Mouse (Mus musculus) lung, postnatal 0 days (tissue): ENCODE results near the gene Scd4. TPM values are rescaled to one million over a fixed set of nuclear protein-coding genes. Genes with fewer than 3 reads are reported as not detected.
A peak's percentile ranks its signal among the peaks of the same experiment; 100 is the strongest.
"Not testable (repeated sequence)": the region's sequence is repeated elsewhere in the genome, so short reads cannot be mapped to it uniquely, and the experiment has no call there.

ENCODE experiments used
- ATAC-seq: fragments of 200-750 bp; cut with Nextera tagmentation; 2 replicates; pipeline ENCODE4 v1.8.0; 2017; ENCODE audit warnings: moderate library complexity
- DNase-seq: peaks from one replicate; pipeline ENCODE4 v3.0.0-alpha.2; 2016; ENCODE audit warnings: low spot score
- H3K27ac ChIP-seq: fragments of 300-500 bp; sonication (generic); 2 replicates; pipeline ENCODE4 v1.5.1; 2014; ENCODE audit warnings: antibody characterized with exemption, mild to moderate bottlenecking, low read length, mixed read lengths
- H3K27me3 ChIP-seq: fragments of 300-500 bp; sonication (generic); replicated peaks from 2 replicates; pipeline ENCODE4 v1.6.1; 2014; ENCODE audit warnings: low read length, mixed read lengths; ENCODE audit not compliant: insufficient read depth
- H3K36me3 ChIP-seq: fragments of 300-500 bp; sonication (generic); 2 replicates; pipeline ENCODE4 v1.6.1; 2014; ENCODE audit warnings: low read length, mixed read lengths; ENCODE audit not compliant: insufficient read depth
- H3K4me1 ChIP-seq: fragments of 300-500 bp; sonication (generic); 2 replicates; pipeline ENCODE4 v1.6.1; 2014; ENCODE audit warnings: antibody characterized with exemption, low read depth, low read length, mixed read lengths; ENCODE audit not compliant: insufficient read depth
- H3K4me2 ChIP-seq: fragments of 300-500 bp; sonication (generic); replicated peaks from 2 replicates; pipeline ENCODE4 v1.6.1; 2014; ENCODE audit warnings: low read depth, mild to moderate bottlenecking, low read length, moderate library complexity, mixed read lengths
- H3K4me3 ChIP-seq: fragments of 300-500 bp; sonication (generic); 2 replicates; pipeline ENCODE4 v1.5.1; 2014; ENCODE audit warnings: low read depth, low read length
- H3K9ac ChIP-seq: fragments of 300-500 bp; sonication (generic); replicated peaks from 2 replicates; pipeline ENCODE4 v1.6.1; 2014; ENCODE audit warnings: low read depth, mild to moderate bottlenecking
- H3K9me3 ChIP-seq: fragments of 300-500 bp; sonication (generic); 2 replicates; pipeline ENCODE4 v1.6.1; 2016; ENCODE audit warnings: low read length, mixed read lengths
- CTCF ChIP-seq: IDR thresholded peaks from 2 replicates; pipeline ENCODE4 v1.5.1; 2016; ENCODE audit warnings: antibody characterized with exemption, mild to moderate bottlenecking
- EP300 ChIP-seq: IDR thresholded peaks from 2 replicates; pipeline ENCODE4 v1.6.1; 2016; ENCODE audit warnings: antibody characterized with exemption, mild to moderate bottlenecking, control low read depth
- WGBS: fragments of 180-500 bp; shearing (Covaris S2); extraction: QIAGEN DNeasy Blood & Tissue Kit; methylation state at CpG from one replicate; pipeline ENCODE4 v1.1.7; 2014; 5-methylcytosine and 5-hydroxymethylcytosine counted together
- polyA plus RNA-seq: library from polyadenylated mRNA; unstranded; fragments of >200 nt; fragmentation: Nextera tagmentation; extraction: Ambion mirVana; gene quantifications from 2 replicates; pipeline ENCODE4 v1.2.1, GENCODE M21; 2015

The Scd4 gene
- polyA plus RNA-seq, 1 experiment from 2014 or later = 0.53 TPM

GRCm38 (mm10) chr19:44318545-44318944 lies 14.3 kb upstream of the Scd4 start:
- Histone ChIP-seq H3K36me3 (no peaks in the 10 kb centered on the region), H3K27me3 (no peaks in the 10 kb centered on the region), H3K4me3 (no peak overlapping the region), H3K9me3 (no peaks in the 10 kb centered on the region), H3K27ac (no peak overlapping the region), H3K4me1 (peaks cover 10% of the 10 kb centered on the region; the same call in 1 of the 2 replicates), H3K9ac (no peak overlapping the region), H3K4me2 (no peak overlapping the region)
- ATAC-seq (no peak), DNase-seq (no peak)
- TF ChIP-seq EP300 (no peak), CTCF (peak; percentile 32)

- WGBS = 88% methylated on average over 3 of the region's 3 CpGs
- H3K4me1 ChIP-seq = no peaks in the 10 kb centered on the region
- ATAC-seq = no peak
- no peaks in the 10 kb centered on the region for H3K36me3 ChIP-seq
- H3K27me3 ChIP-seq = no peaks in the 10 kb centered on the region
- H3K9me3 ChIP-seq = no peaks in the 10 kb centered on the region
- H3K4me2 ChIP-seq = no peak overlapping the region
- no peak for TF ChIP-seq CTCF
- no peak for TF ChIP-seq EP300
- no peak overlapping the region for H3K4me3 ChIP-seq
- no peak overlapping the region for H3K9ac ChIP-seq
- DNase-seq = no peak
- H3K27ac ChIP-seq = no peak overlapping the region
Measured at GRCm38 (mm10) chr19:44320316-44320715, 12.6 kb upstream of the Scd4 start.

GRCm38 (mm10) chr19:44321201-44321600 lies 11.7 kb upstream of the Scd4 start:
- H3K27ac ChIP-seq = no peak overlapping the region
- no peaks in the 10 kb centered on the region for H3K36me3 ChIP-seq
- TF ChIP-seq CTCF = no peak
- TF ChIP-seq EP300 = no peak
- DNase-seq (no peak), ATAC-seq (no peak)
- no peak overlapping the region for H3K4me3 ChIP-seq
- WGBS = 54% methylated on average over 4 of the region's 4 CpGs
- no peaks in the 10 kb centered on the region for H3K9me3 ChIP-seq
- no peaks in the 10 kb centered on the region for H3K4me1 ChIP-seq
- H3K27me3 ChIP-seq = no peaks in the 10 kb centered on the region
- no peak overlapping the region for H3K9ac ChIP-seq
- no peak overlapping the region for H3K4me2 ChIP-seq

GRCm38 (mm10) chr19:44321631-44322030 lies 11.3 kb upstream of the Scd4 start:
- TF ChIP-seq EP300 = no peak
- TF ChIP-seq CTCF = no peak
- no peak overlapping the region for H3K4me3 ChIP-seq
- ATAC-seq = no peak
- no peak overlapping the region for H3K27ac ChIP-seq
- H3K4me1 ChIP-seq = no peaks in the 10 kb centered on the region
- H3K4me2 ChIP-seq = no peak overlapping the region
- H3K9ac ChIP-seq = no peak overlapping the region
- WGBS = 75% methylated on average over 2 of the region's 2 CpGs
- no peaks in the 10 kb centered on the region for H3K27me3 ChIP-seq
- H3K36me3 ChIP-seq = no peaks in the 10 kb centered on the region
- no peak for DNase-seq
- no peaks in the 10 kb centered on the region for H3K9me3 ChIP-seq

- no peak overlapping the region for H3K9ac ChIP-seq
- no peak overlapping the region for H3K27ac ChIP-seq
- 68% methylated on average over 2 of the region's 2 CpGs for WGBS
- H3K4me3 ChIP-seq = no peak overlapping the region
- no peaks in the 10 kb centered on the region for H3K4me1 ChIP-seq
- H3K4me2 ChIP-seq = no peak overlapping the region
- H3K9me3 ChIP-seq = no peaks in the 10 kb centered on the region
- TF ChIP-seq CTCF (no peak), EP300 (no peak)
- no peaks in the 10 kb centered on the region for H3K36me3 ChIP-seq
- ATAC-seq (no peak), DNase-seq (no peak)
- no peaks in the 10 kb centered on the region for H3K27me3 ChIP-seq
Measured at GRCm38 (mm10) chr19:44329566-44329965, 3.3 kb upstream of the Scd4 start.

- H3K4me2 ChIP-seq, H3K36me3 ChIP-seq: not testable (repeated sequence)
- 98% methylated on average over 1 of the region's 1 CpGs for WGBS
Measured at GRCm38 (mm10) chr19:44331128-44331527, 1.8 kb upstream of the Scd4 start.

GRCm38 (mm10) chr19:44331911-44332310 lies 981 bp upstream of the Scd4 start:
- TF ChIP-seq EP300 = no peak
- TF ChIP-seq CTCF = no peak
- DNase-seq (no peak), ATAC-seq (no peak)
- Histone ChIP-seq H3K4me2 (no peak overlapping the region), H3K27me3 (no peaks in the 10 kb centered on the region), H3K4me3 (no peak overlapping the region), H3K9me3 (no peaks in the 10 kb centered on the region), H3K36me3 (no peaks in the 10 kb centered on the region), H3K4me1 (no peaks in the 10 kb centered on the region), H3K9ac (no peak overlapping the region), H3K27ac (no peak overlapping the region)
- WGBS = 77% methylated on average over 5 of the region's 5 CpGs

More at GRCm38 (mm10) chr19:44331128-44331527, 1.8 kb upstream of the Scd4 start:
- not testable (repeated sequence) for H3K27ac ChIP-seq, DNase-seq, H3K9ac ChIP-seq, H3K9me3 ChIP-seq, ATAC-seq, H3K27me3 ChIP-seq, H3K4me1 ChIP-seq, H3K4me3 ChIP-seq
